Mouse (Mus musculus): ENCODE measurements around the gene Nuak2.
"Not testable (repeated sequence)": the region's sequence is repeated elsewhere in the genome, so short reads cannot be mapped to it uniquely, and the experiment has no call there.

Nuak2 gene

DNA sequence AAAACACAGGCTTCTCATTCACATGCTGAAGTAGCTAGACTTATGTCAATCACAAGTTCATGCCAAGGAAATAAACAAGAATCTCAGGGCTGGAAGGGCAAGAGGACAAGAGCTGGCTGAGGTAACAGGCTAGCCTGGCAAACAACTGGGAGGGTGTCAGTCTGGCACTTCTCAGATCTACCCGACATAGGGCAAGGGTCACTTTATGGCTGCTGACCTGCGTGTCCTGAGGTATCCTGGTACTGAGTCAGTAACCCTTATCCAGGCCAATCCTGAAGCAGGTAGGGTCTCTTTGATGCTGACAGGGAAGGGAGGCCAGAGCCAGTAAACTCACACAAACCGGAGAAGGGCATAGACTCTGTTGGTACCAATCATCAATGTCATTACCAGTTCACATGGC, 12.6 kb downstream of the Nuak2 start:
- no peak for DNase-seq (ENCODE audit: low spot score)

DNA sequence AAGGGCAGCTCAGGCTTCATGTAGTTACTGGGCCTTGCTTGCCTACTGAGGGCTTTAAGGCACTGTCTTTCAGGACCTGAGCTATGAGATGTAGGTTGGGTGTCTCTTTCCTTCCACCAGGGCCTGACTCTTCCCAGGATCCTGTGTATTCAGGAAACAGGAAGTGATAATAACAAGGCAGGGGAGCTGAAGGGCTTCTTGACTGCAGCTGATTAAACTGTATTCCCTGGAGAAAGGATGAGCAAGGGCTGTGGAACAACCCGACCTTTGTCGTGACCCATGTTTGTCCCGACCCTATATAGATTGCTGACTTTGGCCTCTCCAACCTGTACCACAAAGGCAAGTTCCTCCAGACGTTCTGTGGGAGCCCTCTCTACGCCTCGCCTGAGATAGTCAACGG, 13.7 kb downstream of the Nuak2 start:
- no peak for DNase-seq (ENCODE audit: low spot score)

GRCm38 (mm10) chr1:132330397-132330796, 14.5 kb downstream of the Nuak2 start:
- DNase-seq (ENCODE audit: low spot score): no peak

DNA sequence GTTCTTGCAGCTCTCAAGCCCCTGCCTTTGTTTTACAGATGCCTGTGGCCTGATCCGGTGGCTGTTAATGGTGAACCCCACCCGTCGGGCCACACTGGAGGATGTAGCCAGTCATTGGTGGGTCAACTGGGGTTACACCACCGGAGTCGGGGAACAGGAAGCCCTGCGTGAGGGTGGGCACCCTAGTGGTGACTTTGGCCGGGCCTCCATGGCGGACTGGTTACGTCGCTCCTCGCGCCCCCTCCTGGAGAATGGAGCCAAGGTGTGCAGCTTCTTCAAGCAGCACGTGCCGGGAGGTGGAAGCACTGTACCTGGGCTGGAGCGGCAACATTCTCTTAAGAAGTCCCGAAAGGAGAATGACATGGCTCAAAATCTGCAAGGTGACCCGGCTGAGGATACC, 15.4 kb downstream of the Nuak2 start:
- no peak for DNase-seq (ENCODE audit: low spot score)

GRCm38 (mm10) chr1:132333201-132333600, 17.3 kb downstream of the Nuak2 start:
- no peak for DNase-seq (ENCODE audit: low spot score)

DNA sequence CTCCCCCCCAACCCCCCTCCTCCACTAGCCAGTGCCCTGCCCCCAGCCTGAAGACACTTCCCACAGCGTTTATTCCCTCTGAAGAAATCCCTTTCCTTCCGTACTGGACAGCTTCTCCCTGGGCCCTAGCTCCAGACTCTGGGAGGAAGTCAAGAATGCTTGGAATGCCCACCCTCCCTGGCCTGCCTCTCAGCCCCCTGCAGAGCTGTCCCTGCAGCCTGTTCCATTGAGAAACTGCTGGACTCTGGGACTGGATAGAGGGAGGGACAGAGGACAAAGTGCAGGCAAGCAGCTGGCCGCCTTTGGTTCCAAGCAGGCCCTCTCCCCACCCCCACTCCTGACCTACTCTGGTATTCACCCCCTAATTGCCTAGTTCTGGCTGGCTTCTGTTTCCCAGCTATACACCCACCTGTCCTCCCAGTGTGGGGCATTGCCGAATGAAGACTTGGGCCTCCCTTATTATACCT, 17.8 kb downstream of the Nuak2 start:
- no peak for DNase-seq (ENCODE audit: low spot score)

DNA sequence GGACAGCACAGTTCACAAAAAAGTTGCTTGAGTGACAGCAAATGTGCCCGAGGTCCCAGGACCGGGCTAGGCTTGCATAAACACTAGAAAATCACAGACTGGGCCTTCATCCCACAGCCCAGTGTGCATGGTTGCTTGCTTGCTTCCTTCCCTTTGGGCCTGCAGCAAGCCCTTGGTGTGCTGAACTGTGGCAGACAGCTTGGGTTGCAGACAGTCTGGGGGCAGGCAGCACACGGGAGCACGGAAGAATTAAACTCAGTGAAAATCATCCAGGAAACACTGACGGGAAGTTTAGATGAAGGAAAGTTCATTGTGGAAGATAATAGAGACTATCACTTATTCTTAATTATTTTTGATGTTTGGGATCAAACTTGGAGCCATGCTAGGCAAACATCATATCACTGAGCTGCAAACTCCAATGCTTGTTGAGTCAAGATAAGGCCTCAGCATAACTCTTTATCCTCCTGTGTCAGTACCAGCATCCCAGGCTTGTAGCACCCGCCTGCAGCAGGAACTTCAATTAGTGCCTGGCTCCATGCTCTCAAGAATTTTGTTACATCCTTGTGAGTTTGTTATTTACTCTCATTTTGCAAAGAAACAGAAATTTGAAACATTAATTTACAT, 18.4 kb downstream of the Nuak2 start:
- no peak for DNase-seq (ENCODE audit: low spot score)

- DNase-seq (ENCODE audit: low spot score): peak; percentile 64
Observed at GRCm38 (mm10) chr1:132335378-132335965, 19.5 kb downstream of the Nuak2 start.

GRCm38 (mm10) chr1:132336921-132337320, 21.0 kb downstream of the Nuak2 start:
- no peak for DNase-seq (ENCODE audit: low spot score)

DNA sequence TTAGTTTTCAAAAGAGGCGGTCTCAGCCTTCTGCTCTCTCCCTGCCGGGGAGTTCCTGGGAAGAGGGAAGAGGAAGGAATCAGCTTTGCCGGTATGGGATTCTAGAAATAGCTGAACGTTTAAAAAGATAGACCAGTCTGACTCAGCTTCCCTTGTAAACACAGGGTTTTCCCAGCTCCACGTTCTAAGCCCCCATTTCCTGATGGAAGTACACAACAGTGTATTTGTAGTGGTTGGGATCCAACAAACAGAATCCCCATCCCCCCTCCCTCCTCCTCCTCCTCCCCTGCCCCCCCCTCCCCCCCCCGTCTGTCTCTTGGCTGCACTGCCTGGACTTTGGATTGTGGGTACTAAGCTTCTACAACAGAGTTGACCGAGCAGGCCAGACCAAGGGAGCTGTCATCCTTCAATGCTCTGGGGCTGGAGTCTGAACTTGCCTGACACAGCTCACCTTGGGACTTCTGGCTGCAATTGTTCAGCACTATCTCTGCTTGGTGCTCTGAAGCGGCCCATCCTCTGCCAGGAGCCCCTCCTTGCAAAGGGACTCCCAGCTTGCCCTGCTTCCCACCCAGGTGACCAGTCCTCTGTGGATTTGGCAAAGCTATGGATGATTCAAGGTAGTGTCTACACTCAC, 22.2 kb downstream of the Nuak2 start:
- DNase-seq (ENCODE audit: low spot score): no peak

DNA sequence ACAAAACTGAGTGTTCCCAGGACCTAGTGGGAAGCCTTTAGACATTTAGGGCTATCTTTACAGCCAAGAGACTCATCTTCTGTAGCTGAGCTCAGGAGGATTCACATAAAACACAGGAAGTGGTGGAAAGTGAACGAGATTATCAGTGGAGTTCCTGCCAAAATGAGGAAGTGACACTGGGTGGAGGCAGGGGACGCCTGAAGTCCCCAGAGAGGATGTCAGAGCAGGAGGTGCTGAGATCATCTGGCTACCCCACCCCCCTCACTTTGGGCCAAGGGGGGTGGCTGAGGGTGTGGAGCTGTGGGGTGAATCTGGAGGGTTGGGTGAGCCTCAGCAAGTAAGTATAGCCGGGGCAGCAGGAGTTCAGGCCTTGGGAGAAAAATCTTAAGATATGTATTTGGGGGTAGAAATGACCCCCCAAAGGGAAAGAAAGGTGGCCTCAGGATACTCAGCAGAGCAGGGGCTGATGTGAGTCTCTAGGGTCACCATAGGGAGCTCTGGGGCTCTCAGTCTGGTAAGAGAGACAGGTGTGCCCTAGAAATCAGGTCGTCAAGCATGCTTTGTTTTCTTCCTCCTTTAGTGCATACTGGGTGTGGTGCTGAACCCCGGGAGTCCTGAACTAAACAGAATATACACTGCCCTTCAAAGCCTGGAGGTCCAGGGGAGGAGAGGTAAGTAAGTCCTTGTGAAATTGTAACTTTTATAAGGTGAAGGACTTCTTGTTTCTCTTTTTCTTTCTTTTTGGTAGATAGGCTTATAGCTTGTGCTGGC, 26.0 kb downstream of the Nuak2 start:
- no peak for DNase-seq (ENCODE audit: low spot score)

GRCm38 (mm10) chr1:132342518-132342917, 26.6 kb downstream of the Nuak2 start:
- DNase-seq (ENCODE audit: low spot score): no peak

DNA sequence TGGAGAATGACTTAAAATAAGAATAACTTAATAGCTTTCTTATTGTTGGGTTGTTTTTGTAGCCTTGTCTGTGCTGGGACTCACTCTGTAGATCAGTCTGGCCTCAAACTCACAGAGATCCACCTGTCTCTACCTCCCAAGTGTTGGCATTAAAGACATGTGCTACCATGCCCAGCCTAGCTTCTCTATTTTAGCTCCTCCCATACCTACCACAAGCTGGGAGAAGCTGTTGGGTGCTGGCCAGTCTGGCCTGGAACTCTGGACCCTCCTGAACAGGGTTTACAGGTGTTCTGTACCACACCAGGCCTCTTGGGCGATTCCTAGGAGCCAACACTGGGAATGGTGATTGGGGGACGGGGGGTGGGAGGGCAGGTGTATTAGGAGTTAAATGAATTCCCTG, 27.3 kb downstream of the Nuak2 start:
- DNase-seq (ENCODE audit: low spot score): no peak

- DNase-seq (ENCODE audit: low spot score): no peak
Observed at GRCm38 (mm10) chr1:132343656-132344055, 27.7 kb downstream of the Nuak2 start.

- DNase-seq (ENCODE audit: low spot score): no peak
Observed at GRCm38 (mm10) chr1:132345514-132345913, 29.6 kb downstream of the Nuak2 start.

- no peak for DNase-seq (ENCODE audit: low spot score)
Observed at GRCm38 (mm10) chr1:132346134-132346851, 30.4 kb downstream of the Nuak2 start.

- DNase-seq (ENCODE audit: low spot score): no peak
Observed at GRCm38 (mm10) chr1:132346951-132347350, 31.0 kb downstream of the Nuak2 start.

- DNase-seq (ENCODE audit: low spot score): no peak
Observed at GRCm38 (mm10) chr1:132348401-132348800, 32.5 kb downstream of the Nuak2 start.

DNA sequence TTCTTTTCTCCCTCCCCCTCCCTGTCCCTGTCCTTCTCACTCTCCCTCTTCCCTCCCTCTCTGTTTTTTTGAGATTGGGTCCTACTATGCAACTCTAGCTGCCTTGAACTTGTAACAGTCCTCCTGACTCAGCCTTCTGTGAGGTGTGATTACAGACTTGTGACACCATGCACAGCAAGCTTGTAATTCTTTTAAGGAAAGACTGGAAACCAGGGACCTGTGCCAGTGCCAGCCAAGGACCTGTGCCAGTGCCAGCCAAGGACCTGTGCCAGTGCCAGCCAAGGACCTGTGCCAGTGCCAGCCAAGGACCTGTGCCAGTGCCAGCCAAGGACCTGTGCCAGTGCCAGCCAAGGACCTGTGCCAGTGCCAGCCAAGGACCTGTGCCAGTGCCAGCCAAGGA, 33.1 kb downstream of the Nuak2 start:
- DNase-seq (ENCODE audit: low spot score): not testable (repeated sequence)

DNA sequence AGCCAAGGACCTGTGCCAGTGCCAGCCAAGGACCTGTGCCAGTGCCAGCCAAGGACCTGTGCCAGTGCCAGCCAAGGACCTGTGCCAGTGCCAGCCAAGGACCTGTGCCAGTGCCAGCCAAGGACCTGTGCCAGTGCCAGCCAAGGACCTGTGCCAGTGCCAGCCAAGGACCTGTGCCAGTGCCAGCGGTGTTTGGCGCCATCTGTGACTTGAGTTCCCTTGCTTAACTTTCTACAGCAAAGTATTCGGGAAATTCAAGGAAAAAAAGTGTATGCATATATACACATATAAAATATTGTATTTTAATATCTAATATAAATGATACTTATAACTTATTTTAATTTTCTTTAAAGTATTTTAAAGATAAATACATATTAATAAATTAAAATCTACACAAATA, 33.7 kb downstream of the Nuak2 start:
- not testable (repeated sequence) for DNase-seq (ENCODE audit: low spot score)

DNA sequence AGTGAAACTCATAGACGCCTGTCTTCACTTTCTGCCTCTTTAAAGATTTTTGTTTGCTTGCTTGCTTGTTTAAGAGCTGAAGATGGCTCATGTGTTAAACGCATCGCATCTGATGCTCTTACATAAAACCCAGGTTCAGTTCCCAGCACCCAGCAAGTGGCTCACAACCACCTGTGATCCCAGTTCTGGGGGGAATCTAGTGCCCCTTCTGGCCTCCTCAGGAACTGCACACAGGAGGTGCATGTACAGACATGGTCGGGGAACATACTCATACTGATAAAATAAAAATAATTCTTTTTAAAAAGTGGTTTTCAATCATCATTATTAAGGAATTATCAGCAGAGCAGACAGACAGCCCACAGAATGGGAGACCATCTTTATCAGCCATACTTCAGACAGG, 35.1 kb downstream of the Nuak2 start:
- no peak for DNase-seq (ENCODE audit: low spot score)

GRCm38 (mm10) chr1:132353389-132353788, 37.5 kb downstream of the Nuak2 start:
- no peak for DNase-seq (ENCODE audit: low spot score)
